Mouse (Mus musculus): ENCODE data around the gene Neurod2. TPM values are rescaled to one million over a fixed set of nuclear protein-coding genes. Genes with fewer than 3 reads are reported as not detected.

Gene Neurod2
- total and polyA plus RNA-seq, 3 experiments: not detected

DNA sequence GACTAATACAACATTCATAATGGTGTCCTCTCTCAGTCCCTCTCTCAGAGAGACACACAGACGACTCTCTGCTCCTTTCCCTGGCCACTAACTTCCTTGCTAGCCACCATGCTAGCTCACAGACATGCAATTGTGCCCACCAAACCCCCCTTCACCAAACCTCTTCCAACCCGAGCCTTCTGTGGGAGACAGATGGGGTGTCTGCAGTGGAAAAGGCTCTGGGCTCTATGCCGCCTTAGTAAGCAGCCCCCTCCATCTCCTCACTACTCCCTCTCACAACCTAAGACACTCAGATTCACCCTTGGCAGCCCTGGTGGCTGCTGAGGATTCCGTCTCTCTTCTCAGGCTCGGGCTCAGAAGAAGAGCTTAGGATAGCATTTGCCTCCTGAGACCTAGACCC is 41.9 kb downstream of the Neurod2 start:
- DNase-seq: no peak
- H3K79me2 ChIP-seq (replicated peaks; ENCODE audit: control insufficient read depth, insufficient read depth, low read length): no peaks in the 10 kb centered on the region
- H3K4me1 ChIP-seq (ENCODE audit: control insufficient read depth, insufficient read depth, low read length): no peaks in the 10 kb centered on the region
- no peaks in the 10 kb centered on the region for H3K36me3 ChIP-seq (ENCODE audit: control insufficient read depth, insufficient read depth, low read length)
- intact Hi-C loops (cut with DNase I): no loop called here
- WGBS: 37% methylated on average over 5 of the region's 5 CpGs
- no peak overlapping the region for H3K27ac ChIP-seq
- no peak overlapping the region for H3K9ac ChIP-seq (ENCODE audit: low read depth, low read length)
- no peak overlapping the region for H3K4me3 ChIP-seq
- TF ChIP-seq EP300 (IDR thresholded peaks at IDR 0.05; ENCODE audit: insufficient read depth, low read depth, low read length): no peak
- TF ChIP-seq POLR2A (IDR thresholded peaks at IDR 0.05; ENCODE audit: insufficient read depth, low read depth, low read length): no peak
- TF ChIP-seq CTCF (IDR thresholded peaks at IDR 0.05): no peak
- no peaks in the 10 kb centered on the region for H3K27me3 ChIP-seq (ENCODE audit: control insufficient read depth, insufficient read depth, low read length)

DNA sequence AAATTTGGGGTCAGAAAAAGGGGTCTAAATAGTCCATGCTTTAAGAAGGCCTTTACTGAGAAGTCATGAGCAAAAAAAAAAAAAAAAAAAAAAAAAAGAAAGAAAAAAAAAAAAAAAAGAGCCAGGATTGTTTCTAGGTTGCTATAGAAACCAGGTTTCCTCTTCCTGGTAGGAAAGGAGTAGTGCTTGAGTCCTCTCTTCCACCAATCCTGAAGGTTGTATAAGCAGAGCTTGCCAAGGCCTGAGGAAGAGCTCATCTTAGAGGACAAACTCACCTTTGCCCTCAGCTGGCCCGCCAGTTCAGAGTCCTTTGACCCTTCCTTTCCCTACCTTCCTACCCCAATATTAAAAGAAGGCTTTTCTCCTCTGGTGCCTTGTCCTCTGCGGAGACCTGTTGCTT is 44.1 kb downstream of the Neurod2 start:
- no peak for TF ChIP-seq EP300 (IDR thresholded peaks at IDR 0.05; ENCODE audit: insufficient read depth, low read depth, low read length)
- no peak for TF ChIP-seq POLR2A (IDR thresholded peaks at IDR 0.05; ENCODE audit: insufficient read depth, low read depth, low read length)
- TF ChIP-seq CTCF (IDR thresholded peaks at IDR 0.05): no peak
- H3K4me1 ChIP-seq (ENCODE audit: control insufficient read depth, insufficient read depth, low read length): no peaks in the 10 kb centered on the region
- H3K79me2 ChIP-seq (replicated peaks; ENCODE audit: control insufficient read depth, insufficient read depth, low read length): no peaks in the 10 kb centered on the region
- H3K36me3 ChIP-seq (ENCODE audit: control insufficient read depth, insufficient read depth, low read length): no peaks in the 10 kb centered on the region
- no peaks in the 10 kb centered on the region for H3K27me3 ChIP-seq (ENCODE audit: control insufficient read depth, insufficient read depth, low read length)
- DNase-seq: no peak
- intact Hi-C loops (cut with DNase I): no loop called here
- no peak overlapping the region for H3K9ac ChIP-seq (ENCODE audit: low read depth, low read length)
- 68% methylated on average over 2 of the region's 2 CpGs for WGBS
- no peak overlapping the region for H3K27ac ChIP-seq
- no peak overlapping the region for H3K4me3 ChIP-seq

DNA sequence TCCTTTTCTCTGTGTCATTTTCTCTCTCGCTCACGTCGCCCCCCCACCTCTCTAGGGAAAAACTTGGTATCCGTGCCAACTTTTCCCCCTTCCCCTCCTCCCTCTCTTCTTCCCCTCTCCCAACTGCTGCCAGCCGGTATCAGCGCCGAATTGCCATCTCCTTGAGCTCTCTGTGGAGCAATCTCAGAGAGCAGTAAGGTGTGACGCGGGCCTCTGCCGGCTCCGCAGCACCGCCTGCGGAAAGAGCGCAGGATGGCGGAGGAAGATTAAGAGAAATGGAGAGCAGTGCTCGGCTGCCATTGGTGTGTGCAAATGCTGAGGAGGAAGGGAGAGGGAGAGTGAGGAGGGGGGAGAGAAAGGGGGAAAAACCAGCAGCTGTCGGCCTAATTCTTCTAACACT is 45.2 kb downstream of the Neurod2 start:
- Histone ChIP-seq H3K4me3 (no peak overlapping the region), H3K9ac (ENCODE audit: low read depth, low read length) (no peak overlapping the region), H3K36me3 (ENCODE audit: control insufficient read depth, insufficient read depth, low read length) (no peaks in the 10 kb centered on the region), H3K79me2 (replicated peaks; ENCODE audit: control insufficient read depth, insufficient read depth, low read length) (no peaks in the 10 kb centered on the region), H3K4me1 (ENCODE audit: control insufficient read depth, insufficient read depth, low read length) (no peaks in the 10 kb centered on the region), H3K27me3 (ENCODE audit: control insufficient read depth, insufficient read depth, low read length) (no peaks in the 10 kb centered on the region), H3K27ac (no peak overlapping the region)
- DNase-seq: no peak
- 6% methylated on average over 16 of the region's 17 CpGs for WGBS
- intact Hi-C loops (cut with DNase I): no loop called here
- no peak for TF ChIP-seq EP300 (IDR thresholded peaks at IDR 0.05; ENCODE audit: insufficient read depth, low read depth, low read length)
- no peak for TF ChIP-seq POLR2A (IDR thresholded peaks at IDR 0.05; ENCODE audit: insufficient read depth, low read depth, low read length)
- TF ChIP-seq CTCF (IDR thresholded peaks at IDR 0.05): no peak

DNA sequence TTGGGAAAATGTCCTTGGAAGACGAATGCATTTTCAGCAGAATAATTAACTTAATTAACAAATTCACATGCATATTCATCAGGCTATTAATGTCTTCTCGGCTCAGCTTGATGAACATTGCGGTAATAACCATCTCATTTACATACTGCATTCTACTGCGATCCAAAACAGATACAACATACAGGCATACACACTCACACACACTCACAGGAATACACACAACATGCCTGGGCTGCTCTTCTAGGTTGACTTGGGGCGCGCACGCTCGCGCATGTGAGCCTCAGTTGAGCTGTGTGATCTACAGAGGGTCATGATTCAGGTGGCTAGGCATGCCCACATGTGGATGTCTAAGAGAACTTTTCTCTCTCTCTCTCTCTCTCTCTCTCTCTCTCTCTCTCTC is 45.7 kb downstream of the Neurod2 start:
- Histone ChIP-seq H3K9ac (ENCODE audit: low read depth, low read length) (no peak overlapping the region), H3K27ac (no peak overlapping the region), H3K4me3 (no peak overlapping the region), H3K4me1 (ENCODE audit: control insufficient read depth, insufficient read depth, low read length) (no peaks in the 10 kb centered on the region), H3K36me3 (ENCODE audit: control insufficient read depth, insufficient read depth, low read length) (no peaks in the 10 kb centered on the region), H3K79me2 (replicated peaks; ENCODE audit: control insufficient read depth, insufficient read depth, low read length) (no peaks in the 10 kb centered on the region), H3K27me3 (ENCODE audit: control insufficient read depth, insufficient read depth, low read length) (no peaks in the 10 kb centered on the region)
- no peak for TF ChIP-seq CTCF (IDR thresholded peaks at IDR 0.05)
- no peak for TF ChIP-seq EP300 (IDR thresholded peaks at IDR 0.05; ENCODE audit: insufficient read depth, low read depth, low read length)
- no peak for TF ChIP-seq POLR2A (IDR thresholded peaks at IDR 0.05; ENCODE audit: insufficient read depth, low read depth, low read length)
- 40% methylated on average over 9 of the region's 9 CpGs for WGBS
- no peak for DNase-seq
- intact Hi-C loops (cut with DNase I): no loop called here

Other genes with a start within 250 kb of the Neurod2 start
- 10 to 100 TPM; 14.3 to 14.4 TPM for gene Fbxl20, start 179.2 kb downstream of the Neurod2 start, total RNA-seq (2021)
- gene Fbxl20, start 179.2 kb downstream of the Neurod2 start, polyA plus RNA-seq (2012; rRNA removed): 10.7 and 16.0 TPM in 2 replicates
- gene Med1, start 136.4 kb downstream of the Neurod2 start, total RNA-seq (2021): 10 to 100 TPM; 38.6 to 43.5 TPM
- gene Med1, start 136.4 kb downstream of the Neurod2 start, polyA plus RNA-seq (2012; rRNA removed): 14.0 and 26.0 TPM in 2 replicates
- 10 to 100 TPM; 20.6 to 21.2 TPM for gene Cdk12, start 126.6 kb downstream of the Neurod2 start, total RNA-seq (2021)
- 7.5 and 12.7 TPM in 2 replicates for gene Cdk12, start 126.6 kb downstream of the Neurod2 start, polyA plus RNA-seq (2012; rRNA removed)
- gene Ppp1r1b, start 18.8 kb upstream of the Neurod2 start, total RNA-seq (2021): 1 to 10 TPM; 2.6 to 5.3 TPM
- gene Ppp1r1b, start 18.8 kb upstream of the Neurod2 start, polyA plus RNA-seq (2012; rRNA removed): 15.8 and 16.2 TPM in 2 replicates
- 10 to 100 TPM; 19.0 to 24.3 TPM for gene Stard3, start 28.7 kb upstream of the Neurod2 start, total RNA-seq (2021)
- 58.3 and 62.3 TPM in 2 replicates for gene Stard3, start 28.7 kb upstream of the Neurod2 start, polyA plus RNA-seq (2012; rRNA removed)
- gene Tcap, start 54.2 kb upstream of the Neurod2 start, total RNA-seq (2021): 1,000 to 10,000 TPM; 1,095 to 3,136 TPM
- gene Tcap, start 54.2 kb upstream of the Neurod2 start, polyA plus RNA-seq (2012; rRNA removed): 1,250 and 1,827 TPM in 2 replicates
- gene Pnmt, start 56.8 kb upstream of the Neurod2 start, total RNA-seq (2021): 1 to 10 TPM in 1 of 2 experiments, under 1 TPM in 1; 0.91 to 1.5 TPM
- gene Pnmt, start 56.8 kb upstream of the Neurod2 start, polyA plus RNA-seq (2012; rRNA removed): 1.6 and 2.6 TPM in 2 replicates
- 1 to 10 TPM; 7.7 to 8.5 TPM for gene Pgap3, start 70.8 kb upstream of the Neurod2 start, total RNA-seq (2021)
- gene Pgap3, start 70.8 kb upstream of the Neurod2 start, polyA plus RNA-seq (2012; rRNA removed): 18.8 and 21.1 TPM in 2 replicates
- gene Erbb2, start 82.8 kb upstream of the Neurod2 start, total RNA-seq (2021): 1 to 10 TPM; 6.6 to 6.9 TPM
- 8.4 and 9.2 TPM in 2 replicates for gene Erbb2, start 82.8 kb upstream of the Neurod2 start, polyA plus RNA-seq (2012; rRNA removed)
- gene Mien1, start 109.3 kb upstream of the Neurod2 start, total RNA-seq (2021): 10 to 100 TPM; 61.6 to 63.6 TPM
- 53.5 and 80.0 TPM in 2 replicates for gene Mien1, start 109.3 kb upstream of the Neurod2 start, polyA plus RNA-seq (2012; rRNA removed)
- gene Grb7, start 116.7 kb upstream of the Neurod2 start, total RNA-seq (2021): under 1 TPM; 0.11 to 0.31 TPM
- 0.56 and 0.72 TPM in 2 replicates for gene Grb7, start 116.7 kb upstream of the Neurod2 start, polyA plus RNA-seq (2012; rRNA removed)
- 1 to 10 TPM in 1 of 2 experiments, under 1 TPM in 1; 0.94 to 1.5 TPM for gene Ikzf3, start 216.4 kb upstream of the Neurod2 start, total RNA-seq (2021)
- 0.61 and 1.5 TPM in 2 replicates for gene Ikzf3, start 216.4 kb upstream of the Neurod2 start, polyA plus RNA-seq (2012; rRNA removed)
- gene Zpbp2, start 221.4 kb upstream of the Neurod2 start, total RNA-seq (2021): not detected
- 0.23 TPM in 1 of 2 replicates, not detected in the other for gene Zpbp2, start 221.4 kb upstream of the Neurod2 start, polyA plus RNA-seq (2012; rRNA removed)

Measured in heart, adult 2 months (tissue).